Mouse (Mus musculus): ENCODE results near the gene Eef2. TPM values are rescaled to one million over a fixed set of nuclear protein-coding genes. Genes with fewer than 3 reads are reported as not detected.
A peak's percentile ranks its signal among the peaks of the same experiment; 100 is the strongest.

Gene Eef2
- polyA plus RNA-seq, 1 experiment from 2014 or later, result 286 TPM

DNA sequence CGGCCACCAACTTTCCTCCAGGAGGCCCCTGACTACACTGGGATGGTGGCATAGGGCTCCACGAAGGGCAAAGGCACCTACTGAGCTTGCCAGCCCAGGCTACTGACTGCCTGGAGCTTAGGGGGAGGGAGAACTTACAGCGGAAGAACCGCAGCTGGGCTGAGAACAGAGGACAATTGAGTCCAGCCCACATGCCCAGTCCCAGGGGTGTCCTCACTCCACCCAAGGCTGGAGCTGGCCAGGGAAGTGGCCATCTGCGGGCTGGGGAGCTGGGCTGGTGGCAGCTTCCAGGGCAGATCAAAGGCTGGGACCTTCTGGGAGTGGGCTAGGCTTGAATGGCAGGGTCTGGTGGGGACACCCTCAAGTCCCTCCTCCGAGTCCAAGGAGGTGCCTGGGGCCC, 21.7 kb upstream of the Eef2 start:
- Histone ChIP-seq H3K4me3 (ENCODE audit: low read depth, low read length) (no peak overlapping the region), H3K27me3 (replicated peaks; ENCODE audit: control insufficient read depth, insufficient read depth, low read length) (no peaks in the 10 kb centered on the region), H3K4me1 (replicated peaks; ENCODE audit: control insufficient read depth, insufficient read depth, low read length) (no peaks in the 10 kb centered on the region), H3K36me3 (ENCODE audit: control insufficient read depth, insufficient read depth) (peaks cover 65% of the 10 kb centered on the region), H3K27ac (ENCODE audit: low read depth, low read length) (peak overlapping the region; percentile 15; the same call in 1 of the 2 replicates), H3K9me3 (ENCODE audit: control insufficient read depth) (no peaks in the 10 kb centered on the region), H3K9ac (ENCODE audit: low read depth, low read length) (no peak overlapping the region), H3K4me2 (replicated peaks; ENCODE audit: low read depth) (no peak overlapping the region)
- no peak for TF ChIP-seq CTCF (IDR thresholded peaks at IDR 0.05; ENCODE audit: low read depth)
- WGBS, result 75% methylated on average over 6 of the region's 6 CpGs
- no peak for ATAC-seq

DNA sequence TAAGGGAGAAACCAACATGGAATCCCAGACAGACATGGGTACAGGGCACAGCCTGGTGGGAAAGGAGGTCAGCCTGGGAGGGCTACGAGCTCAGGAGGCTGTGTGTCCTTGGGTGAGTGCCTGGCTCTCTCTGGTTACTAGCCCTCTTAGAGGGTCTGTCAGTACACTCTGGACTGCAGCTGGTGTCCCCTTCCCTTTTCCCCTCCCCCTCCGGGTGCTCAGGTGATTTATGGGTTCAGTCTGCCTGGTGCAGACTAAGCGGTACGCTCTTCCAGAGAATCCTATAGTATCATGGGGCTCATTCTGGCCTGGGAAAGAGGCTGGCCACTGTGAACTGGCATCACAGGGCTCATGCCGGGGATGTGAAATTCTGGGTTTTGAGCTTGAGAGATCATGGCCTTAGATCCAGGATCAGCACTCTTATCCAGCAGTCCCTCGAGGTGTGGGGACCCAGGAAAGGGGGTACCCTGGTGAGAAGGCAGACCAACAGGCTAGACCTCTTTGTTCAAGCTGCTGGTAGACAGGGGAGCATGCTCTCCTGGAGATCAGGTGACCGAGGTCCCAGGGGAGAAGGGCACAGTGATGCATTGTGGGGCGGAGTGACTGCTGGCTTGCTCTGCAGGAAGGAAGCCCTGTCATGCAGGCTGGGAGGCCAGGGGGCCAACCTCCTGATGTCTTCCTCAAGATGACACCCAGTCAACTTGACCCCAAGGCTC, 14.7 kb upstream of the Eef2 start:
- no peak overlapping the region for H3K4me3 ChIP-seq (ENCODE audit: low read depth, low read length)
- no peaks in the 10 kb centered on the region for H3K4me1 ChIP-seq (replicated peaks; ENCODE audit: control insufficient read depth, insufficient read depth, low read length)
- no peak for TF ChIP-seq CTCF (IDR thresholded peaks at IDR 0.05; ENCODE audit: low read depth)
- no peaks in the 10 kb centered on the region for H3K9me3 ChIP-seq (ENCODE audit: control insufficient read depth)
- H3K4me2 ChIP-seq (replicated peaks; ENCODE audit: low read depth), result no peak overlapping the region
- WGBS, result 72% methylated on average over 8 of the region's 8 CpGs
- peaks cover 51% of the 10 kb centered on the region for H3K36me3 ChIP-seq (ENCODE audit: control insufficient read depth, insufficient read depth)
- H3K27me3 ChIP-seq (replicated peaks; ENCODE audit: control insufficient read depth, insufficient read depth, low read length), result no peaks in the 10 kb centered on the region
- ATAC-seq, result peak; percentile 29; the same call in 1 of the 2 replicates
- H3K27ac ChIP-seq (ENCODE audit: low read depth, low read length), result no peak overlapping the region; the same call in 1 of the 2 replicates
- H3K9ac ChIP-seq (ENCODE audit: low read depth, low read length), result peak overlapping the region; percentile 0; the same call in 1 of the 2 replicates

DNA sequence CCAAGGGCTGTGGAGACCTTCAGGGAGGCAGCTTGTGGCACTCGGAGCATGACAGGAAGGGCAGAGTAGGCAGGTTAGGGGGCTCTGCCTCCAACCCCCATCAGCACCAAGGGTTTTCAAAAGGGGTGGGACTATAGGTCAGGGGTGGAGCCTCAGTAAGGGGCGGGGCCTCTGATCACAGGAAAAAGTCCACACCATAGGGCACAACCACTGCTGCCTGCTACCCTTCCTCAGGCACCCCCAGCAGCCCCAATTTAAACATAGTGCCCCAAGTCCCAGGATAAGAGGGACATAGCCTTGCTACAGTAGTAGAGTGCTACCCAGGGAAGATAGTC, 14.1 kb upstream of the Eef2 start:
- WGBS, result 52% methylated on average over 2 of the region's 2 CpGs
- Histone ChIP-seq H3K9ac (ENCODE audit: low read depth, low read length) (peak overlapping the region; percentile 0; the same call in 1 of the 2 replicates), H3K4me3 (ENCODE audit: low read depth, low read length) (no peak overlapping the region), H3K9me3 (ENCODE audit: control insufficient read depth) (no peaks in the 10 kb centered on the region), H3K4me2 (replicated peaks; ENCODE audit: low read depth) (no peak overlapping the region), H3K4me1 (replicated peaks; ENCODE audit: control insufficient read depth, insufficient read depth, low read length) (no peaks in the 10 kb centered on the region), H3K36me3 (ENCODE audit: control insufficient read depth, insufficient read depth) (peaks cover 46% of the 10 kb centered on the region), H3K27me3 (replicated peaks; ENCODE audit: control insufficient read depth, insufficient read depth, low read length) (no peaks in the 10 kb centered on the region), H3K27ac (ENCODE audit: low read depth, low read length) (no peak overlapping the region; the same call in 1 of the 2 replicates)
- TF ChIP-seq CTCF (IDR thresholded peaks at IDR 0.05; ENCODE audit: low read depth), result no peak
- 0 out of 2 replicates have a peak, but pooled peaks have one; percentile 15 for ATAC-seq

DNA sequence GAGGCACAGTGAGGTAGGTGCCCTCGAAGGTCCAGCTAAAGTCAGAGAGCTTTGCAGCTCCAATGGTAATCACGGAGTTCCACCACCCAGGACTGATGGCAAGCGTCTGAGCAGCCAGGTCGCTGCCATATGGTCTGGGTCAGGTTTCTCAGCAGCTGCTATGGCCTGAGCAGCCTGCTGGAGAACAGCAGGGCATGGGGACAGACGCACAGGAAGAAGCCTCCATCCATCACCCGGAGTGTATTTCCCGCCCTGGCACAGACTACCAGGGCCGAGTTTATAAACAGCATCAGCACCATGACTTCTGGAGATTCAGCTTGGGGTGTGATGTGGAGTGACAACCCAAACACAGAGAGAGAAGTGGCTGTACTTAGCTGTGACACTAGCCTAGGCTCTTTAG, 11.3 kb upstream of the Eef2 start:
- no peaks in the 10 kb centered on the region for H3K9me3 ChIP-seq (ENCODE audit: control insufficient read depth)
- no peak overlapping the region for H3K4me3 ChIP-seq (ENCODE audit: low read depth, low read length)
- no peak for ATAC-seq
- no peak overlapping the region for H3K4me2 ChIP-seq (replicated peaks; ENCODE audit: low read depth)
- H3K4me1 ChIP-seq (replicated peaks; ENCODE audit: control insufficient read depth, insufficient read depth, low read length), result 0 out of 2 replicates have a peak, but pooled peaks cover 4% of the 10 kb centered on the region
- no peak for TF ChIP-seq CTCF (IDR thresholded peaks at IDR 0.05; ENCODE audit: low read depth)
- H3K36me3 ChIP-seq (ENCODE audit: control insufficient read depth, insufficient read depth), result peaks cover 33% of the 10 kb centered on the region
- no peak overlapping the region for H3K9ac ChIP-seq (ENCODE audit: low read depth, low read length)
- no peaks in the 10 kb centered on the region for H3K27me3 ChIP-seq (replicated peaks; ENCODE audit: control insufficient read depth, insufficient read depth, low read length)
- 77% methylated on average over 8 of the region's 8 CpGs for WGBS
- H3K27ac ChIP-seq (ENCODE audit: low read depth, low read length), result no peak overlapping the region

DNA sequence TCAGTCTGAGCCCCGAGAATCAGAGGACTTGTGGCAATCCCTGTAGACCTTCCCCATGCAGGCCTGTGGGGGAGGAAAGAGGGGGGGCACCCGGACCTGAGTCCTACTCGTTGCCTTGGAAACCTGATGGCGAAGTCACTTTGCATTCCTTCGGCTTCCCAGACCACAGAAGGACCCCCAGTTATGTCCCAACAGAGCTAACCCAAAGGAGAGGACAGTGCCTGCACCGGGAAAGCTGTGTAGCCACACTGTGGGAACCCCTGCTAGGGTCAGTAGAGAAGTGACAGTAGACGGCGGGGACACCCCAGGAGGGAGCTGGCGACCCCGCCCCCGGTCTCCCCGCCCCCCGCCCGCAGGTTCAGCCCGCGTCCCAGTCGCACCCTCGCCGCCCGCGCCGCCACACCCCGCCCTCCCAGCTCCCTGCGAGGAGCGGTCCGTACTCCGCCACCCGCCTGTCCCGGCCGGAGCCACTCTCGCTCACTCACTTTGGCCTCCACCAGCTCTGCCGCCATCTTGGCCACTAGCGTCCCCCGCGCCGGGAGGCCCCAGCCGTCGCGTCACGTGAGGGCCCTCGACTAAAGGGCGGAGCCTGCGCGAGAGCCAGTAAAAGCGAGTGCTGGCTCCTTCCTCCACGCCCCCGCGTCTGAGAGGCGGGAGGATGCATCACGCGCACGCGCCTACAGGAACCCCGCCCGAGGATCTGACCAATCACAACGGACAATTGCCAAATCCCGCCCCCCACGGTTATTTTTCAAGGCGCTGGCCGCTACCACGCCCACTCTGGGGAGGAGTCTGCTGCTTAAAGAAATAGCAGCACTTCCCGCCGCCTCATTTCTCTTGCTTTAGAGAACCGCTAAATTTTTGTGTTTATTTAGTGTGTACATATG, 9.0 kb upstream of the Eef2 start, which contains the start of gene Pias4:
Gene Pias4, minus strand, starts transcription at position 724 of the 887 bp plus-strand sequence.
- Histone ChIP-seq H3K4me1 (replicated peaks; ENCODE audit: control insufficient read depth, insufficient read depth, low read length) (0 out of 2 replicates have a peak, but pooled peaks cover 4% of the 10 kb centered on the region), H3K4me3 (ENCODE audit: low read depth, low read length) (peak within 1 kb of the TSS; percentile 93), H3K36me3 (ENCODE audit: control insufficient read depth, insufficient read depth) (peaks cover 10% of the 10 kb centered on the region), H3K9me3 (ENCODE audit: control insufficient read depth) (no peaks in the 10 kb centered on the region), H3K9ac (ENCODE audit: low read depth, low read length) (peak within 1 kb of the TSS; percentile 94), H3K4me2 (replicated peaks; ENCODE audit: low read depth) (peak within 1 kb of the TSS; percentile 88), H3K27me3 (replicated peaks; ENCODE audit: control insufficient read depth, insufficient read depth, low read length) (no peaks in the 10 kb centered on the region), H3K27ac (ENCODE audit: low read depth, low read length) (peak within 1 kb of the TSS; percentile 77)
- ATAC-seq, result peak; percentile 88
- TF ChIP-seq CTCF (IDR thresholded peaks at IDR 0.05; ENCODE audit: low read depth), result no peak
- WGBS, result 1% methylated on average over 64 of the region's 64 CpGs

DNA sequence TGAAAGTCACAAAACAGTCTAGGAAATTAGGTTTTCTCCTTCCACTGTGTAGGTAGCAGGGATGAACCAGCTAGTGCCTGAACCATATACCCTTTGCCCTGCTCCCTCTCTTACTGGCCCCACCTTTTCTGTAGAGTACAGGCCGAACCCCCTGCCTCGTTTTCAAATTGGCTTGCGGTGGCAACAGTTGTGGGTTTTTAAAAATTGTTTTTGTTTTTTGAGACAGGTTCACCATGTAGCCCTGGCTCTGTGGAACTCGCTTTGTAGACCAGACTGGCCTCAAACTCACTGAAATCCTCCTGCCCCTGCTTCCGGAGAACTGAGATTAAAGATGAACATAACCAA, 8.4 kb upstream of the Eef2 start:
- H3K4me3 ChIP-seq (ENCODE audit: low read depth, low read length), result peak overlapping the region; percentile 40
- H3K27me3 ChIP-seq (replicated peaks; ENCODE audit: control insufficient read depth, insufficient read depth, low read length), result no peaks in the 10 kb centered on the region
- H3K27ac ChIP-seq (ENCODE audit: low read depth, low read length), result peak overlapping the region; percentile 77; the same call in 1 of the 2 replicates
- peak; percentile 37 for ATAC-seq
- H3K9ac ChIP-seq (ENCODE audit: low read depth, low read length), result peak overlapping the region; percentile 5; the same call in 1 of the 2 replicates
- no peaks in the 10 kb centered on the region for H3K9me3 ChIP-seq (ENCODE audit: control insufficient read depth)
- H3K4me2 ChIP-seq (replicated peaks; ENCODE audit: low read depth), result peak overlapping the region; percentile 88
- 0 out of 2 replicates have a peak, but pooled peaks cover 4% of the 10 kb centered on the region for H3K4me1 ChIP-seq (replicated peaks; ENCODE audit: control insufficient read depth, insufficient read depth, low read length)
- TF ChIP-seq CTCF (IDR thresholded peaks at IDR 0.05; ENCODE audit: low read depth), result no peak
- H3K36me3 ChIP-seq (ENCODE audit: control insufficient read depth, insufficient read depth), result peaks cover 7% of the 10 kb centered on the region; the same call in 1 of the 2 replicates
- 11% methylated on average over 5 of the region's 5 CpGs for WGBS
